Mouse (Mus musculus) myocyte (in vitro differentiated cells): ENCODE data around the gene Susd4. TPM values are rescaled to one million over a fixed set of nuclear protein-coding genes. Genes with fewer than 3 reads are reported as not detected.

Experiments used
- H3K27me3 ChIP-seq: one replicate; pipeline ENCODE4 v1.6.1; 2011; ENCODE audit not compliant: control insufficient read depth, insufficient read depth, insufficient read length
- H3K36me3 ChIP-seq: one replicate; pipeline ENCODE4 v1.6.1; 2011; ENCODE audit not compliant: control insufficient read depth, insufficient read depth
- H3K4me2 ChIP-seq: one replicate; pipeline ENCODE4 v1.6.1; 2011; ENCODE audit warnings: low read depth, control low read depth
- H3K4me3 ChIP-seq: one replicate; pipeline ENCODE4 v1.5.1; 2011; ENCODE audit warnings: mild to moderate bottlenecking, control low read depth, moderate library complexity
- H3K79me2 ChIP-seq: one replicate; pipeline ENCODE4 v1.6.1; 2011; ENCODE audit not compliant: control insufficient read depth, insufficient read depth
- H3ac ChIP-seq: one replicate; pipeline ENCODE4 v1.6.1; 2011; ENCODE audit not compliant: control insufficient read depth, insufficient read length
- CEBPB ChIP-seq: IDR thresholded peaks from 2 replicates; pipeline ENCODE4 v1.6.1; 2011; ENCODE audit warnings: mild to moderate bottlenecking, moderate library complexity; ENCODE audit not compliant: poor library complexity, insufficient read depth, severe bottlenecking
- E2F4 ChIP-seq: IDR thresholded peaks from one replicate; pipeline ENCODE4 v1.6.1; 2011; ENCODE audit warnings: mild to moderate bottlenecking, control low read depth, moderate library complexity; ENCODE audit not compliant: insufficient read depth
- MAX ChIP-seq: IDR thresholded peaks from one replicate; pipeline ENCODE4 v1.6.1; 2011; ENCODE audit warnings: low read depth, mild to moderate bottlenecking, control low read depth
- MYOD1 ChIP-seq, 3 experiments: IDR thresholded peaks; one replicate each; pipeline ENCODE4 v1.6.1; 2011; ENCODE audit warnings: control low read depth in 2 of 3, low read depth in 2 of 3, mild to moderate bottlenecking in 2 of 3, moderate library complexity in 1 of 3; ENCODE audit not compliant: insufficient read length in 2 of 3, control insufficient read depth in 1 of 3
- MYOG ChIP-seq, 3 experiments: IDR thresholded peaks; one replicate each; pipeline ENCODE4 v1.6.1; 2011; ENCODE audit warnings: control low read depth in 2 of 3, low read depth in 2 of 3, mild to moderate bottlenecking in 2 of 3; ENCODE audit not compliant: insufficient read length in 2 of 3, control insufficient read depth in 1 of 3, insufficient read depth in 1 of 3
- POLR2A ChIP-seq: IDR thresholded peaks from one replicate; pipeline ENCODE4 v1.6.1; 2011; ENCODE audit warnings: low read depth, mild to moderate bottlenecking, control low read depth, moderate library complexity; ENCODE audit not compliant: insufficient read length
- POLR2AphosphoS2 ChIP-seq: IDR thresholded peaks from one replicate; pipeline ENCODE4 v1.6.1; 2011; ENCODE audit warnings: low read depth, control low read depth; ENCODE audit not compliant: insufficient read length
- REST ChIP-seq: IDR thresholded peaks from one replicate; pipeline ENCODE4 v1.6.1; 2011; ENCODE audit warnings: mild to moderate bottlenecking, control low read depth, moderate library complexity; ENCODE audit not compliant: insufficient read depth, insufficient read length
- SRF ChIP-seq: IDR thresholded peaks from one replicate; pipeline ENCODE4 v1.6.1; 2011; ENCODE audit warnings: low read depth; ENCODE audit not compliant: control insufficient read depth, insufficient read length
- TCF12 ChIP-seq: IDR thresholded peaks from one replicate; pipeline ENCODE4 v1.6.1; 2011; ENCODE audit warnings: mild to moderate bottlenecking, control low read depth; ENCODE audit not compliant: poor library complexity, insufficient read depth, severe bottlenecking
- TCF3 ChIP-seq: IDR thresholded peaks from one replicate; pipeline ENCODE4 v1.6.1; 2011; ENCODE audit warnings: low read depth, control low read depth; ENCODE audit not compliant: insufficient read length
- USF1 ChIP-seq: IDR thresholded peaks from one replicate; pipeline ENCODE4 v1.6.1; 2011; ENCODE audit warnings: low read depth, mild to moderate bottlenecking, control low read depth, moderate library complexity
- polyA plus RNA-seq: library from polyadenylated mRNA; unstranded; fragments of >200 nt; fragmentation: generic; extraction: Trizol; gene quantifications from one replicate; pipeline ENCODE4 v1.2.1, GENCODE M21; 2012; ENCODE audit warnings: missing spikeins

Susd4 gene
- polyA plus RNA-seq, 1 experiment, result 0.04 TPM

GRCm38 (mm10) chr1:182852158-182852557 lies 88.5 kb downstream of the Susd4 start:
- Histone ChIP-seq H3K4me2 (no peak overlapping the region), H3K27me3 (peaks cover 5% of the 10 kb centered on the region), H3K79me2 (no peaks in the 10 kb centered on the region), H3K4me3 (no peak overlapping the region), H3K36me3 (no peaks in the 10 kb centered on the region), H3ac (no peak overlapping the region)
- TF ChIP-seq POLR2AphosphoS2, result no peak
- no peak for TF ChIP-seq MAX
- no peak for TF ChIP-seq CEBPB
- no peak for TF ChIP-seq POLR2A
- TF ChIP-seq SRF, result no peak

DNA sequence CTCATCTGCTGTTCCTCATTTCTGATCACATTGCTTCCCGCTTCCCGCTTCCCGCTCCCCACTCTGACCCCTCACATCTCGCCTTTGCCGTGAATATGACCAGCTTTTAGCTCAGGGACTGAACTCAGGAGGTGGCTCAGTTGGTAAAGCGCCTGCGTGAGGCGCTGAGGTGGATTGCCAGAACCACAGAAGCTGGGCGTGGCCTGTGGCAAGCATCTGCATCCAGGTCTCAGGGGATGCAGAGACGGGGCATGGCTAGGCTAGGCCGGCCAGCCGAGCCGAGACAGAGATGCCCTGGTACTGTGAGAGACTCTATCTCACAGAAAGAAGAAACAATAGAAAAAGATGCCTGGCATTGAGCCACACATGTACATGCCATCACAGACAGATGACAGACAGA lies 93.0 kb downstream of the Susd4 start:
- H3K4me3 ChIP-seq, result no peak overlapping the region
- peaks cover 18% of the 10 kb centered on the region for H3K27me3 ChIP-seq
- TF ChIP-seq TCF3 (no peak), MAX (no peak), E2F4 (no peak)
- H3K4me2 ChIP-seq, result no peak overlapping the region
- no peak overlapping the region for H3ac ChIP-seq
- no peaks in the 10 kb centered on the region for H3K79me2 ChIP-seq
- H3K36me3 ChIP-seq, result no peaks in the 10 kb centered on the region

- no peak for TF ChIP-seq MYOD1 (IDR thresholded peaks at IDR 0.05; ENCODE audit: control insufficient read depth in 1 of 3, insufficient read length in 2 of 3, low read depth in 2 of 3)
- no peak for TF ChIP-seq POLR2AphosphoS2
- TF ChIP-seq SRF, result no peak
- no peak for TF ChIP-seq POLR2A
- TF ChIP-seq TCF12, result no peak
- no peak for TF ChIP-seq E2F4
- TF ChIP-seq USF1, result no peak
- H3K79me2 ChIP-seq, result no peaks in the 10 kb centered on the region
- no peak overlapping the region for H3K4me2 ChIP-seq
- no peak overlapping the region for H3ac ChIP-seq
- H3K4me3 ChIP-seq, result no peak overlapping the region
- H3K36me3 ChIP-seq, result no peaks in the 10 kb centered on the region
- peaks cover 13% of the 10 kb centered on the region for H3K27me3 ChIP-seq
Observed at GRCm38 (mm10) chr1:182861671-182862358, 98.2 kb downstream of the Susd4 start.

DNA sequence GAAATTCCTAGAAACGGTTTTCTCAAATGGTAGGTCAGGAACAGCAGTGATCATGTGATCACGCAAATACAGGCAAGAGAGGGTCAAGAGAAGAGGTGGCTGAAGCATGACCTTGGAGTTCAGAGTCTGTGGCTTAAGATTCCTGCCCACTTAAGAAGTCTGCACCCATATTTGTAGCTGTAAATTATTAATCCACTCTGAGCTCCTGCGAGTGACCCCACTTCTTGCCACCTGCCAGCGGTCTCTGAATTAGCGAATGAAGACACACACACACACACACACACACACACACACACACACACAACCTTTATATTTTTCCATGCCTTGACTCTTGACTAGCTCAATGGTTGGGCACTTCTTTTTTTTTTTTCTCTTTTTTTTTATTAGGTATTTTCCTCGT lies 99.7 kb downstream of the Susd4 start:
- Histone ChIP-seq H3ac (no peak overlapping the region), H3K36me3 (no peaks in the 10 kb centered on the region), H3K27me3 (peaks cover 10% of the 10 kb centered on the region), H3K79me2 (no peaks in the 10 kb centered on the region), H3K4me2 (no peak overlapping the region), H3K4me3 (no peak overlapping the region)
- no peak for TF ChIP-seq MAX
- TF ChIP-seq POLR2A, result no peak
- TF ChIP-seq E2F4, result no peak
- TF ChIP-seq MYOG (IDR thresholded peaks at IDR 0.05; ENCODE audit: control insufficient read depth in 1 of 3, insufficient read depth in 1 of 3, insufficient read length in 2 of 3, low read depth in 2 of 3), result no peak
- no peak for TF ChIP-seq TCF12
- no peak for TF ChIP-seq REST
- no peak for TF ChIP-seq CEBPB
- TF ChIP-seq SRF, result no peak

DNA sequence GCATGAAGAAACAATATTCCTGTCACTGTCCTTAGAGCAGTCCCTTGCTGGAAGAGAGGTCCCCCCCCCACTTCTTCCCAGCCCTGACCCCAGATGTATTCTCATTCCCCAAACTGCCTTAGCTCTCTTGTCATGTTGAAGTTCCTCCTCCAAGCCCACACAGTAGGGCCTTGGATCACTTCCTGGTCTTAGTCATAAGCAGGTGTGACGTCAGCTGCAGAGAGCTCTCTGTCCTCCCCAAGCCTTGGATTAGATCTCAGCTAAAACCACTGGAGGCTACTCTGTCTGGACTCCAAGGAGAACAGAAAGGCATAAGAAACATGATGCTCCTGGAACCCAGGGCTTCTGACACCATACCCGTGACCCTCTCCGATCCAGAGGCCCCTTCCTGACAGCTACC lies 104.2 kb downstream of the Susd4 start:
- H3K4me2 ChIP-seq, result no peak overlapping the region
- no peak for TF ChIP-seq CEBPB
- TF ChIP-seq MAX, result no peak
- TF ChIP-seq E2F4, result no peak
- no peak for TF ChIP-seq USF1
- no peak for TF ChIP-seq POLR2A
- no peak for TF ChIP-seq POLR2AphosphoS2
- TF ChIP-seq MYOG (IDR thresholded peaks at IDR 0.05; ENCODE audit: control insufficient read depth in 1 of 3, insufficient read depth in 1 of 3, insufficient read length in 2 of 3, low read depth in 2 of 3), result no peak
- TF ChIP-seq SRF, result no peak
- no peak for TF ChIP-seq MYOD1 (IDR thresholded peaks at IDR 0.05; ENCODE audit: control insufficient read depth in 1 of 3, insufficient read length in 2 of 3, low read depth in 2 of 3)
- no peak for TF ChIP-seq TCF12
- H3K4me3 ChIP-seq, result no peak overlapping the region
- no peak overlapping the region for H3ac ChIP-seq
- no peaks in the 10 kb centered on the region for H3K79me2 ChIP-seq
- no peaks in the 10 kb centered on the region for H3K27me3 ChIP-seq
- H3K36me3 ChIP-seq, result no peaks in the 10 kb centered on the region
